Mouse (Mus musculus) ES-Bruce4 (cell line): ENCODE data around the gene Olfr30. TPM values are rescaled to one million over a fixed set of nuclear protein-coding genes. Genes with fewer than 3 reads are reported as not detected.

Source experiments
- H3K27ac ChIP-seq: 2 replicates; pipeline ENCODE4 v1.5.1; 2012; ENCODE audit warnings: low read length, inconsistent platforms; ENCODE audit not compliant: insufficient read depth
- H3K27me3 ChIP-seq: 2 replicates; pipeline ENCODE4 v1.6.1; 2012; ENCODE audit warnings: mild to moderate bottlenecking, low read length, inconsistent platforms; ENCODE audit not compliant: control insufficient read depth, poor library complexity, insufficient read depth, severe bottlenecking
- H3K36me3 ChIP-seq: 2 replicates; pipeline ENCODE4 v1.6.1; 2012; ENCODE audit warnings: inconsistent platforms, mild to moderate bottlenecking, low read length, moderate library complexity; ENCODE audit not compliant: control insufficient read depth, poor library complexity, insufficient read depth, severe bottlenecking
- H3K4me1 ChIP-seq: one replicate; pipeline ENCODE4 v1.8.1; 2011; ENCODE audit warnings: low read length; ENCODE audit not compliant: control insufficient read depth, insufficient read depth
- H3K4me3 ChIP-seq: 2 replicates; pipeline ENCODE4 v1.5.1; 2011; ENCODE audit warnings: low read depth, mild to moderate bottlenecking, low read length
- H3K9ac ChIP-seq: 2 replicates; pipeline ENCODE4 v1.6.1; 2012; ENCODE audit warnings: low read depth, mild to moderate bottlenecking, inconsistent platforms; ENCODE audit not compliant: poor library complexity, severe bottlenecking
- H3K9me3 ChIP-seq: replicated peaks from 2 replicates; pipeline ENCODE4 v1.6.1; 2012; ENCODE audit warnings: mild to moderate bottlenecking, low read length, inconsistent platforms; ENCODE audit not compliant: control insufficient read depth, poor library complexity, insufficient read depth, severe bottlenecking
- CTCF ChIP-seq: IDR thresholded peaks from one replicate; pipeline ENCODE4 v1.8.1; 2011; ENCODE audit warnings: low read depth, low read length
- EP300 ChIP-seq: IDR thresholded peaks from 2 replicates; pipeline ENCODE4 v1.6.1; 2011; ENCODE audit warnings: low read depth, low read length; ENCODE audit not compliant: insufficient read depth
- POLR2A ChIP-seq: IDR thresholded peaks from one replicate; pipeline ENCODE4 v1.8.1; 2011; ENCODE audit warnings: low read length; ENCODE audit not compliant: insufficient read depth
- polyA plus RNA-seq: library from polyadenylated mRNA; stranded (reverse); fragments of >200 nt; gene quantifications from 2 replicates; pipeline ENCODE4 v1.2.4, GENCODE M21; 2011; ENCODE audit warnings: low read depth; ENCODE audit not compliant: missing spikeins, insufficient read depth, insufficient read length

Olfr30 gene
- polyA plus RNA-seq, 1 experiment: not detected

DNA sequence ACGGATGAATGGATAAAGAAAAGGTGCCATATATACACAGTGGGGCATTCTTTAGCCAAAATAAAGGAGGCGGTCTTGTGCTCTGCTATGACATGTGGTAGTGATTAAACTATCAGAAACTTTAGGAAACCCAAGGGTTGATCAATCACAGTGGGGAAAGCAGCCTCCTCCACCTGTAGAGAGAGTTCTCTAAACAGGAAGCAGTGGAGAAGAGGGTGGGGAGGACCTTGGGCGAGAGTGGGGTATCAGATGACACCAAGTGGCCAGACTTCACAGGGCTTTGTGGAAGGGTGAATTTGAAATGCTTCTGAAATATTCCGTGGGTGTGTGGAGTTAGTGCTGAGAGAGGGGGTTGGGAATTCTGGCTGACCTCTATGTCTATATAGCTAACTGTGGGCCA, 8.5 kb downstream of the Olfr30 start:
- Histone ChIP-seq H3K36me3 (no peaks in the 10 kb centered on the region), H3K9me3 (no peaks in the 10 kb centered on the region), H3K4me3 (no peak overlapping the region), H3K4me1 (no peaks in the 10 kb centered on the region), H3K9ac (no peak overlapping the region), H3K27ac (no peak overlapping the region), H3K27me3 (no peaks in the 10 kb centered on the region)
- TF ChIP-seq EP300: no peak
- TF ChIP-seq CTCF: no peak
- TF ChIP-seq POLR2A: no peak

DNA sequence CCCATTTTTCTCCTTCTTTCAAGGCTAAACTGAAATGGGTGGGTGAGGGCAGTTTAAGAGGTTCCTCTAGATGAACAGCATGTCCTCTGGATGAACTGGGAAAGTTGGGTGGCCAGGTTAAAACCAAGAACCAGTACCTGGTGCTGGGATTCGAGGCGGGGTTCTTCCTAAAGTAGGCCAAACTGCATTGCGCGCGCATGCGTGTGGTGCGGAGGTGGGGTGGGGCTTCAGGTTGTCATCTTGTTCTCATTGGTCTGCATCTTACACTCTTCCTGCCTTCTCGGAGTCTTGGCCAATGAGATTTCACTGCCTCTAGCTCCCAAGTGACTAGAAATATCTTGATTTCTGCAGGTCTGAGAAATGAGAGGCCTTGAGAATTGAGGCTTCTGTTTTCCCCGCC, 9.3 kb downstream of the Olfr30 start, which contains the start of gene Lypd9:
TSS of gene Lypd9 (minus strand) at position 165 of the 400 bp plus-strand sequence.
- no peak within 1 kb of the TSS for H3K4me3 ChIP-seq
- H3K36me3 ChIP-seq: no peaks in the 10 kb centered on the region
- no peak within 1 kb of the TSS for H3K9ac ChIP-seq
- H3K27ac ChIP-seq: no peak within 1 kb of the TSS
- H3K4me1 ChIP-seq: no peaks in the 10 kb centered on the region
- no peaks in the 10 kb centered on the region for H3K9me3 ChIP-seq
- TF ChIP-seq CTCF (no peak), EP300 (no peak), POLR2A (no peak)
- H3K27me3 ChIP-seq: no peaks in the 10 kb centered on the region

DNA sequence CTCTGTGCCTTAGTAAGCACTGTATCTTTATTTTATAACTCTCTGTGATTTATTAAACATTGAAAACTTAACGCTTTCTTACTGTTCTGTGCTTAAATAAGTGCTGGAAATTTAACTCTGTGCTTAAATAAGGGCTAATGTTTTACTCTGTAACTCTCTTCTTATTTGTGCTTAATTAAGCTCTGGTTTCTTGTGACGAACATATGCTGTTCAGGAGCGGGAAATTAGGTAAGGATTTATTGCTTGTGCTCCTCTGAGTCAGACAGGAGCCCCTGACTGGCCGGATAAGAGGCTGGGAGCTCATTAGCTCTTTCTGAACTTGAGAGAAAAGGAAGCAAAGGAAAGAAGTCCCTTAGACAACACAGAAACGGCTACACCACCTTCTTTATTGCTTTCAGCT, 24.2 kb downstream of the Olfr30 start:
- H3K36me3 ChIP-seq: no peaks in the 10 kb centered on the region
- H3K27me3 ChIP-seq: no peaks in the 10 kb centered on the region
- no peaks in the 10 kb centered on the region for H3K4me1 ChIP-seq
- H3K9ac ChIP-seq: no peak overlapping the region
- H3K27ac ChIP-seq: no peak overlapping the region
- no peak overlapping the region for H3K4me3 ChIP-seq
- no peak for TF ChIP-seq POLR2A
- TF ChIP-seq EP300: no peak
- H3K9me3 ChIP-seq: no peaks in the 10 kb centered on the region

DNA sequence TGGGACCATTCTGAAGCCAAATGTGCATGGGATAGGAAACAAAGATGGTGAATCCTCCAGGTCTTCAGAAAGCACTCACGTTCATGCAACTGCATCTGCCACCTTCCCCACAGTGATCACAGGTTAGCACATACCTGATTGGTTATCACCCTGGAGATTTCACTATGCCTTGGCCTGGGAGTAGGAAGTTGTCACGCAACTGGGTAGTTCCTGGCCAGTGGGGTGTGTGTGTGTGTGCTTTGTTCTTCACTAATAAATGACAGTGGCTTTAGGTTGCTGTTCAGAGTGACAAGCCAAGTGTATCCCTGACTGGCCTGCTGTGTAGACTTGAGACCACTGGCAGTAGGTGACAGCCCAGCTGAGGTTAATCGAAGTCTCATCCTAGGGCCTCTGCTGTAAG, 29.8 kb downstream of the Olfr30 start, which contains the start of gene Gm12253:
TSS of gene Gm12253 (plus strand) at position 301 of the 400 bp plus-strand sequence.
- no peak within 1 kb of the TSS for H3K27ac ChIP-seq
- no peaks in the 10 kb centered on the region; the same call in 1 of the 2 replicates for H3K27me3 ChIP-seq
- no peak within 1 kb of the TSS for H3K9ac ChIP-seq
- no peaks in the 10 kb centered on the region for H3K36me3 ChIP-seq
- no peak within 1 kb of the TSS for H3K4me3 ChIP-seq
- H3K4me1 ChIP-seq: no peaks in the 10 kb centered on the region
- TF ChIP-seq CTCF: no peak
- TF ChIP-seq EP300: no peak
- no peak for TF ChIP-seq POLR2A
- H3K9me3 ChIP-seq: no peaks in the 10 kb centered on the region

DNA sequence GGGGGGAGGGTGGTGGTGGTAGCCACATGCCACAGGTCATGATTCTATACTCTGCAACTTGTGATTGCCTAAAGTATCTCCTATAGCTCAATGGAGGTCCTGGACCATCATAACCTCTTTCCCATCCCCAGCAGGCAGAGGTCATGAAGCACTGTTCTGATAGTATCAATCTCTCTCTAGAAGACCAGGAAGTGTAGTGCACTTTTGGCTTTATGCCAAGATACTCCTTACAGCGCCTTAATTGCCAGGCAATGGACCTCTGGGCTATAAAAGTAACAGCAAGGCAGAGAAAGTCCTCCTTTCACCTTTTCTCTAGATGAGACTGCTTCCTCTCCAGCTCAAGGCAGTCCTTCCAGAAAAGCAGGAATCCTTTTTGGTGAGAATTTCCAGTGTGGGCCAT, 41.3 kb downstream of the Olfr30 start, which contains the start of gene 1810065E05Rik:
TSS of gene 1810065E05Rik (plus strand) at position 297 of the 400 bp plus-strand sequence.
- TF ChIP-seq CTCF (no peak), EP300 (no peak), POLR2A (no peak)
- no peaks in the 10 kb centered on the region for H3K36me3 ChIP-seq
- no peaks in the 10 kb centered on the region for H3K9me3 ChIP-seq
- no peak within 1 kb of the TSS for H3K9ac ChIP-seq
- no peaks in the 10 kb centered on the region for H3K4me1 ChIP-seq
- no peaks in the 10 kb centered on the region for H3K27me3 ChIP-seq
- no peak within 1 kb of the TSS for H3K27ac ChIP-seq
- no peak within 1 kb of the TSS for H3K4me3 ChIP-seq

DNA sequence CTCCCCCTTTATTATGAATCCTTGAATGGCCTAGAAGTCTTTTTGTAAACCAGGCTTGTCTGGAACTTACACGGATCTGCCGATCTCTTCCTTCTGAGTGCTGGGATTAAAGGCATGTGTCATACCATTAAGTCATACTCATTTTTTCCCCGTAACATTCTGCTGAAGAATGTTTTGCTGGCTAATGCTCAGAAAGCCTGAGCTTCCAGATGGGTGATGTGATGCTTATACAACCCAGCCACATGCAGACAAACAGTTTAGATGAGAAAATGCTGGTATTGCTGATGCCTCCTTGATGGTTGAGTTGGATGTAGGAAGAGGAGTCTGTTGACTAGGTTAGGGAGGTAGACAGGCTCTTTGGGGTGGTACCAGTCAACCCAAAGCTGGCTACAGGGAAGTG, 43.7 kb downstream of the Olfr30 start:
- Histone ChIP-seq H3K27ac (no peak overlapping the region), H3K9ac (no peak overlapping the region), H3K27me3 (no peaks in the 10 kb centered on the region), H3K36me3 (no peaks in the 10 kb centered on the region), H3K4me3 (no peak overlapping the region), H3K4me1 (no peaks in the 10 kb centered on the region), H3K9me3 (no peaks in the 10 kb centered on the region)
- TF ChIP-seq POLR2A (no peak), EP300 (no peak), CTCF (no peak)
